Mouse (Mus musculus) liver, adult 2 months (tissue): Measurements from ENCODE around the gene Tspo2.

ENCODE experiments used
- CTCF ChIP-seq: fragments of 200-500 bp; IDR thresholded peaks from 2 replicates; pipeline ENCODE4 v1.5.1; 2011; ENCODE audit warnings: low read depth, low read length, control low read depth
- POLR2A ChIP-seq: fragments of 200-500 bp; IDR thresholded peaks from 2 replicates; pipeline ENCODE4 v1.6.1; 2011; ENCODE audit warnings: low read length, control low read depth; ENCODE audit not compliant: insufficient read depth; ENCODE audit errors: extremely low read depth

DNA sequence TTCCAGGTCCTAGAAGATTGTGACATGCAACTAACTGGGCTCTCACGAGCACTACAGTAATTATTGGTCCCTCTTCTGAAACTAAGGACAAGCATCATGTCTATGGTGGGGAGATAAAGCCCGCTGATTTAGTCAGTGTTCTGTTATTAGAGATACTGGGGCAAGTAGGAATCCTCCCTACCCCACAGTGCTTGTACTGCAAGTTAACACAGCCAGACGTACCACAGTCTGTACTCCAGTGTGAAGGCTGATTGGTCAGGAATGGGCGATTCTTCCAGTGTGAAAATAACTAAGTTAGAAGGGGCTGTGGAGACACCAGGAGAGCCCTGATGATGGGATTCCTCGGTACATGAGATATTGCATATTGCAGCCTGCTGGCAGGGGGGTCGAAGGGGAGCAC is 33.8 kb downstream of the Tspo2 start:
- no peak for TF ChIP-seq CTCF
- TF ChIP-seq POLR2A, result no peak
